Mouse (Mus musculus): ENCODE data around the gene Trio. TPM values are rescaled to one million over a fixed set of nuclear protein-coding genes. Genes with fewer than 3 reads are reported as not detected.

Trio gene
- polyA plus RNA-seq, 1 experiment from 2014 or later, result 103 TPM

- POLR2A ChIA-PET, result interaction anchor here (0.7 to 1.1 kb wide), 2 partner anchors 20 to 99 kb away, joined by 3 read pairs; no protein-coding TSS in a partner anchor
- CTCF ChIA-PET, result interaction anchor here (0.9 to 2.9 kb wide), 5 partner anchors 9 to 162 kb away, joined by 3 to 16 read pairs (median 4); no protein-coding TSS in a partner anchor
- no peak for TF ChIP-seq CTCF (IDR thresholded peaks at IDR 0.05)
- no peaks in the 10 kb centered on the region for H3K27me3 ChIP-seq
- in situ Hi-C loops (cut with MboI; ENCODE audit: low pct_unique_long_range_greater_than_20kb), result no loop called here
- no peak for ATAC-seq
- DNase-seq (ENCODE audit: low read depth, low spot score), result no peak
Observed at GRCm38 (mm10) chr15:28019393-28020070, 6.1 kb downstream of the Trio start.

- in situ Hi-C loops (cut with MboI; ENCODE audit: low pct_unique_long_range_greater_than_20kb), result no loop called here
- no peak for DNase-seq (ENCODE audit: low read depth, low spot score)
- TF ChIP-seq CTCF (IDR thresholded peaks at IDR 0.05), result no peak
- CTCF ChIA-PET, result no interaction called here
- ATAC-seq, result no peak
- no peaks in the 10 kb centered on the region for H3K27me3 ChIP-seq
- POLR2A ChIA-PET, result interaction anchor here (1.5 kb wide), 1 partner anchor 17 kb away, joined by 5 read pairs; no protein-coding TSS in a partner anchor
Observed at GRCm38 (mm10) chr15:28007516-28007915, 18.1 kb downstream of the Trio start.

- TF ChIP-seq CTCF (IDR thresholded peaks at IDR 0.05), result no peak
- in situ Hi-C loops (cut with MboI; ENCODE audit: low pct_unique_long_range_greater_than_20kb), result no loop called here
- DNase-seq (ENCODE audit: low read depth, low spot score) (no peak), ATAC-seq (no peak)
- H3K27me3 ChIP-seq, result no peaks in the 10 kb centered on the region
- CTCF ChIA-PET, result interaction anchor here (1.1 kb wide), 1 partner anchor 10 kb away, joined by 3 read pairs; no protein-coding TSS in a partner anchor
- POLR2A ChIA-PET, result no interaction called here
Observed at GRCm38 (mm10) chr15:28004192-28004767, 21.4 kb downstream of the Trio start.

- H3K27me3 ChIP-seq, result no peaks in the 10 kb centered on the region
- ChIA-PET CTCF (interaction anchor here (1.2 to 4.1 kb wide), 3 partner anchors 10 to 49 kb away, joined by 3 to 16 read pairs (median 5); no protein-coding TSS in a partner anchor), POLR2A (no interaction called here)
- no peak for TF ChIP-seq CTCF (IDR thresholded peaks at IDR 0.05)
- in situ Hi-C loops (cut with MboI; ENCODE audit: low pct_unique_long_range_greater_than_20kb), result no loop called here
- ATAC-seq, result no peak
- no peak for DNase-seq (ENCODE audit: low read depth, low spot score)
Observed at GRCm38 (mm10) chr15:28002515-28002914, 23.1 kb downstream of the Trio start.

- no peak for ATAC-seq
- POLR2A ChIA-PET, result interaction anchor here (1.1 kb wide), 1 partner anchor 74 kb away, joined by 3 read pairs; no protein-coding TSS in a partner anchor
- CTCF ChIA-PET, result interaction anchor here (1.2 to 4.1 kb wide), 5 partner anchors 15 to 82 kb away, joined by 3 to 16 read pairs (median 6); no protein-coding TSS in a partner anchor
- TF ChIP-seq CTCF (IDR thresholded peaks at IDR 0.05), result no peak
- in situ Hi-C loops (cut with MboI; ENCODE audit: low pct_unique_long_range_greater_than_20kb), result no loop called here
- no peak for DNase-seq (ENCODE audit: low read depth, low spot score)
- no peaks in the 10 kb centered on the region for H3K27me3 ChIP-seq
Observed at GRCm38 (mm10) chr15:28001299-28001698, 24.3 kb downstream of the Trio start.

- ChIA-PET POLR2A (interaction anchor here (1.0 to 1.4 kb wide), 2 partner anchors 21 to 26 kb away, joined by 3 read pairs; no protein-coding TSS in a partner anchor), CTCF (interaction anchor here (1.0 to 2.0 kb wide), 6 partner anchors 11 to 134 kb away, joined by 3 to 7 read pairs (median 3); no protein-coding TSS in a partner anchor)
- no peak for TF ChIP-seq CTCF (IDR thresholded peaks at IDR 0.05)
- in situ Hi-C loops (cut with MboI; ENCODE audit: low pct_unique_long_range_greater_than_20kb), result loop anchor here (5.0 kb wide), 1 partner anchor 76 kb away; no protein-coding TSS in a partner anchor
- DNase-seq (ENCODE audit: low read depth, low spot score) (no peak), ATAC-seq (no peak)
- no peaks in the 10 kb centered on the region for H3K27me3 ChIP-seq
Observed at GRCm38 (mm10) chr15:27998621-27999359, 26.9 kb downstream of the Trio start.

- TF ChIP-seq CTCF (IDR thresholded peaks at IDR 0.05), result no peak
Observed at GRCm38 (mm10) chr15:27997917-27998316, 27.7 kb downstream of the Trio start.

GRCm38 (mm10) chr15:27997391-27997841 is 28.2 kb downstream of the Trio start:
- CTCF ChIA-PET, result interaction anchor here (0.9 to 1.4 kb wide), 3 partner anchors 23 to 135 kb away, joined by 3 read pairs; no protein-coding TSS in a partner anchor
- in situ Hi-C loops (cut with MboI; ENCODE audit: low pct_unique_long_range_greater_than_20kb), result loop anchor here (5.0 kb wide), 1 partner anchor 75 kb away; no protein-coding TSS in a partner anchor
- POLR2A ChIA-PET, result interaction anchor here (0.7 kb wide), 1 partner anchor 88 kb away, joined by 3 read pairs; no protein-coding TSS in a partner anchor
- ATAC-seq (peak; percentile 88), DNase-seq (ENCODE audit: low read depth, low spot score) (peak; percentile 82)
- no peaks in the 10 kb centered on the region for H3K27me3 ChIP-seq
- no peak for TF ChIP-seq CTCF (IDR thresholded peaks at IDR 0.05)

More at GRCm38 (mm10) chr15:27997917-27998316, 27.7 kb downstream of the Trio start:
- no peak for DNase-seq (ENCODE audit: low read depth, low spot score)
- CTCF ChIA-PET, result interaction anchor here (0.9 to 1.4 kb wide), 4 partner anchors 12 to 135 kb away, joined by 3 read pairs; no protein-coding TSS in a partner anchor
- POLR2A ChIA-PET, result interaction anchor here (0.6 to 1.4 kb wide), 2 partner anchors 19 to 27 kb away, joined by 3 read pairs; no protein-coding TSS in a partner anchor
- peak; percentile 17 for ATAC-seq
- H3K27me3 ChIP-seq, result no peaks in the 10 kb centered on the region
- in situ Hi-C loops (cut with MboI; ENCODE audit: low pct_unique_long_range_greater_than_20kb), result loop anchor here (5.0 kb wide), 1 partner anchor 76 kb away; no protein-coding TSS in a partner anchor

GRCm38 (mm10) chr15:27996750-27997149 is 28.9 kb downstream of the Trio start:
- TF ChIP-seq CTCF (IDR thresholded peaks at IDR 0.05), result no peak

More at GRCm38 (mm10) chr15:27996750-27997149, 28.9 kb downstream of the Trio start:
- in situ Hi-C loops (cut with MboI; ENCODE audit: low pct_unique_long_range_greater_than_20kb), result loop anchor here (5.0 kb wide), 1 partner anchor 74 kb away; no protein-coding TSS in a partner anchor
- ATAC-seq, result no peak
- no peak for DNase-seq (ENCODE audit: low read depth, low spot score)
- H3K27me3 ChIP-seq, result no peaks in the 10 kb centered on the region
- POLR2A ChIA-PET, result interaction anchor here (0.7 kb wide), 1 partner anchor 87 kb away, joined by 3 read pairs; no protein-coding TSS in a partner anchor
- CTCF ChIA-PET, result no interaction called here
